Mouse (Mus musculus): Measurements from ENCODE around the gene Entpd1.

Gene Entpd1

GRCm38 (mm10) chr19:40630096-40630495, 17.9 kb downstream of the Entpd1 start:
- no peak for DNase-seq

DNA sequence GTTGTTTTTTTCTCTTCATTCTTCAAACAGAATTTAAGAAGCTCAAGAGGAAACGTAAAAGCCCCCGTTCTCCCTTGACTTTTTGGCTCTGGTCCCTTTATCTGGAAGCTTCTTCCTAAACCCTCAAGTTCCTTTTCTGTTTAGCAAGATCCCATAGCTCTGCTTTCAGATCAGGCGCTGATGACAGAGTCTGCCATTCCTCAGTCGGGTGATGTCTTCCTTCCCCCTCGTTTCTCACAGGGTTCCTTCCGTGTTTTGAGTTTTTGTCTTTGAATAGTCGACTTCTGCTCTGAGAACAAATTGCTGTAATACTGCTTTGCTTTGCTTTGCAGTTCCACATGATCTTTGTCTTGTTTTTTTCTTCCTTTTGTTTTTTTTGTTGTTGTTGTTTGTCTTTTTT, 18.4 kb downstream of the Entpd1 start:
- DNase-seq: no peak

- no peak for DNase-seq
Observed at GRCm38 (mm10) chr19:40632193-40632592, 20.0 kb downstream of the Entpd1 start.

DNA sequence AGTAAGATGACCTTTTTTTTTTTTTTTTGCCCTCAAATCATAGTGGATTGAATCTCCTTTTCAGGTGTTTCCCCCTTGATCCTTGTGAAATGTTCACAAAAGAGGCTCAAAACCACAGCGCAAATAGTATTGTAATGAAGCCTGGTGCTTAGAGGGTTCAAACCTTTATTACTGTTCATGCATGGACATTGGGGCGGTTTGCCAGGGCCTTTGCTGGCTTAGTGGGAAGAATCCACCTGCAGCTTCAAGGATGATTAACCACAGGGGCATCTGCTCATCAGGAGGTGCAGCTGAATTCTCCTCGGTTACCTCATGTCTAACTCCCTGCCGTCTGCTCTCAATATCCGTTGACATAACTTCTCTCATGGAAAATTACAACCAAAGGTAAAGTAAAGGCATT, 20.5 kb downstream of the Entpd1 start:
- no peak for DNase-seq

GRCm38 (mm10) chr19:40633144-40633543, 21.0 kb downstream of the Entpd1 start:
- DNase-seq: no peak

DNA sequence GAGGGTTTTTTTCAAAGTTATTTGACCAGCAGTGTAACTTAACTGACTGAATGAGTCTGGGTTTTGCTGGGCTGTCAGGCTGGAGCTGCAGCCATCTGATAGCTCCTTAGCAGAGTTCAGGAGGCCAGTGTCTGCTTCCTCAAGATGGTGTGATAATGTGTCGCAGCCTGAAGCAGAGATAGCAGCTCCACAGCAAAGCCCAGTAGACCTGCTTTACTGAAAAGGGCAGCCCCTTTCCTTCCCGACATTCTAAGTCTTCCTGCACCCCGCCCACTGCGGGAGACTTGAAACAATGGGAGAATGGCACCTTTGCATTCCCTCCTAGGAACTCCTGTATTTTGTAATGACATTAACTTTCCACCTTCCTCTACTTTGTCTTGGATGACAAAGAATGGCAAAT, 24.9 kb downstream of the Entpd1 start:
- DNase-seq: no peak

DNA sequence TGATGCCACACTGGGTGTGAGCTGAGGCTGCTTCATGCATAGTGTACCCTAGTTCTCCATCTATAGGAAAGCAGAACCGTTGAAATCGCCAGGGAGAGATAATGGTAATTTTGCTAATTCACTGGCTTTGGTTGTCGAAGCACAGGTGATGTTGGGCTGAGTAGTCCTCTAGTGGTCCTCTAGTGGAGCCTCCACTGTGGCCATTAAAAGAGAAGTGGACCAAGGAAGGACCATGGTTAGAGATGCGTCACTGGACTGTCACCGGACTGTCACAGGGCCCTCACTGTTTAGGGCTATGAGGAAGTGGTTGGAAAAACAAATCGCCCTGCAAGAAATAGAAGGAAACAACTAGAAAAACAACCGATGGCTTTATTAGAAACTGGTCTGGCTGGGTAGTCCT, 25.4 kb downstream of the Entpd1 start:
- DNase-seq: no peak

DNA sequence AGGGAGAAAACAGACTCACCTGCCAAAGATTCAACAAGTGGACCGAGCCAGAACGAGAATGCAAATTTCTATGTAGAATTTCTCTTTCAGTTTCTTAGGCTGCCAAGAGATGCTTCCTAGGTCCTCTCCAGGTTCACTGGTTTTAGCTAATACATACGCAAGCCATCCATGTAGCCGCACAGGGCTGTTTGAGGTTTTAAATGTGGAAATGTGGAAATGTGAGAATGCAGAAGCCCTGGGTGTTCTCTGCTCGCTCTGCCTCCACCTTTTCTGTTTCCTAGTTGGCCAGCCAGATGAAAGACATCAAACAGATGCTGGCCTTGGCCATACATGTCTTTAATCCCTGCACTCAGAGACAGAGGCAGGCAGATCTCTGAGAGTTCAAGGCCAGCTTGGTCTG, 26.4 kb downstream of the Entpd1 start:
- DNase-seq: no peak

DNA sequence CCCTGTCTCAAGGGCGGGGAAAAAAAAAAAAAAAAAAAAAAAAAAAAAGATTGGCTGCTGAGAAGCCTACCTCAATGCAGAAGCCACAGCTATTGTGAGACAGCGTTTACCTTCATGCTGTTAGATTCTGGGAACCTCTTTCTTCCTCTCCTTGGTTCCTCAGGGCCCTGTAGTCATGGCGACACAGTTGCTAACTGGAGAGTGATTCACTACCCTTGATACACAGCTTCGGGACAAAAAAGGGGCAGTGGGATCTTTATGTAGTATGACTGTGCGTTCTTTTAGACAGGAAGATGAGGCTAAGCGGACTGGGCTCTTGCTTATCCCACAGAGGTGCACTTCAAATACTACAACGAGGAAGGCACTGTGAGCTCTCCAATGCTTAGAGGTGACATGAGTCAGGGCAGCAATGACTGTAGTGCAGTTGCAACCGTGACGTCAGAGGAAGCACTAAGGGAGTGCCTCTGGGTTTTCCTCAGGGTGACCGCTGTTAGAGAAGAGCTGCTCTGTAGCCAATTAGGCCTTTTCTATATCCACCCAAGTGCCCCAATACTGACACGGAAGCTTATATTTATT, 27.7 kb downstream of the Entpd1 start:
- no peak for DNase-seq

DNA sequence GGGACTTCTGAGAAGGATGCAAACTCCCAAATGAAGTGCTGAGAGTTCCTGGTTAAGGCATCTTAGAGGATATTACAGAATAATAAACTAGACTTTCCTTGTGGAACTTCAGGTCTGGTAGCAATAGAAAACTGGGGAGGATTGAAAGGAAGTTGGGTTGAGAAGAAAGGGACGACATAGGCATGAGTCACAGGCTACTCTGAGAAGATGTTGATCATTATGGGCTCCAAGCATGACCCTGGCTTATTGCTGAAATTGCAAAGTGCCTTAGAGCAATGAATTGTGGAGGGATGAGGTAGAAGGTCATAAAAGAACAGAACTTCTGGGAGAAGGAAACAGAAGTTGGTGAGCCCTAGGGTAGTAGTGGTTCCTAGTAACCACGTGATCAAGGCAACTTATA, 28.6 kb downstream of the Entpd1 start:
- DNase-seq: no peak

- DNase-seq: no peak
Observed at GRCm38 (mm10) chr19:40643846-40644245, 31.7 kb downstream of the Entpd1 start.

DNA sequence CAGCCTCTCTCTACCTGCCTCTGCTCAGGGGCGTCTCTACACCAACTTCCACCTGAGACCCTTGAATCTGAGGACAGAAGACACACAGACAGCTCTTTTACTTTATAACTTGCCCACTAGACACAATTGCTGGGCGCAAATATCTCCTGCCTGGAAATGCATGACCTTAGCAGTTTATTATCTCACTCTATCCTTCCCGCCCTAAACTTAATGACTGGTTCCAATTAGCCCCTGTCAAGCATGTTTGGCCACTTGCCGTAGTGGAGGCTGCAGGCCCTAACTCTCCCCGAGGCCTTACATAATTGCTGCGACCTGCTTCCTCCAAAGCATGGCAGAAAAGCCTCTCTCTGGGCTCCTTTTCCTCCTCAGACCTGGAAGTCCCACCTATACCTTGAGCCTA, 34.2 kb downstream of the Entpd1 start:
- DNase-seq: no peak

DNA sequence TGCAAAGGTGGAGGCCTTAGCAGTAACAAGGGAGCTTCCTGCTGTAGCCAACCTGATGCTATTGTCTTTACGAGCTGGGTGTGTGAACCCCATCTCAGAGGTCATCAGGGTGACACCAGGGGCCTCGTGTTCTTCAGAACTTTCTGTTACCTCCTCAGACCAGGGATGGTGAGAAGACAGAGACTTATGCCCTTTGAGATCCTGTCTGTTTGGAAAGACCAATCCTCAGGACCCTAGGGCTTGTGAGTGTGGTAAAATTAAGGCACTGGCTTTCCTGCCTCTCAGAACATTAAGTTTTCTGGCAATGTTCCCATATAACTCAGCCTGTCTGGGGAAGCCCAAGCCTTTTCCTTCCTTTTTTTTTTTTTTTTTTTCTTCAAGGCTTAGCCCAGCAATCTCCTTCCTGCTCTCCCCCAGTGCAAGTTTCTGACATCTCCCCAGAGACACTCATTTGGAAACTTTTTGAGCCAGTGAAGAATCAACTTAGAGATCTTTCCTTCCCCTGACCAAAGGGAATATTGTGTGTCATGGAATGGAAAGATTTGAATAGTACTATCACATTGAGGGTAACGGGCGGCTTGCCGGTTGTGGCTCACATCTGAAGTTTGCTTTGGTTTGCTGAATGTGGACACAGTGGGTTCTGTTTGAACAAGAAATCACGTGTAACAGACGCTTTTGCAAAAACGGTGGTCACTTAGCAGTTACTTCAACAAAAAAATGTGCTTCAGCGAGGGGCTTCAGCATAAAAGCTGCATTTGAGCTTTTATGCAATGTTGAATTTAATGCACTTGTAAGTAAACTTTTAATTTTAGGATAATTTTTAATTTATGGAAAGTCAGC, 35.4 kb downstream of the Entpd1 start:
- DNase-seq: no peak

- DNase-seq: no peak
Observed at GRCm38 (mm10) chr19:40650090-40650489, 37.9 kb downstream of the Entpd1 start.

DNA sequence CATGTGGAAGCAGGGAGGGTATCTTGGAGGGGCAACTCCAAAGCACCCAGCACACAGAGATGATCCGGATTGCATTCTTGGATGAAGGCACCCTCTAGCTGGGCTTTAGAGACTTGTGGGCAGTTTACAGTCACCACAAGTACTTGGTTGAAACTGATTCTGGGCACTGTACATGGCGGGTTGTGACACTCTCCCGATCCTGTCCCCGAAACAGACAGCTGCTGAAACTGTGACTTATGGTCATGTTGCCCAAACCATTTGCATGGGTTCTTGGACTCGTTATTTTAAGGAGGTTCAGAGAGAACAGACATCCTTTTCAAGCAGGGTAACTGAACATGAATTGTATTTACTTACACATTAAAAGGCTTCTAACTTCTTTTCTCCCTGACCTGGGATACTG, 44.0 kb downstream of the Entpd1 start:
- DNase-seq: no peak

GRCm38 (mm10) chr19:40658281-40658680, 46.1 kb downstream of the Entpd1 start:
- no peak for DNase-seq

DNA sequence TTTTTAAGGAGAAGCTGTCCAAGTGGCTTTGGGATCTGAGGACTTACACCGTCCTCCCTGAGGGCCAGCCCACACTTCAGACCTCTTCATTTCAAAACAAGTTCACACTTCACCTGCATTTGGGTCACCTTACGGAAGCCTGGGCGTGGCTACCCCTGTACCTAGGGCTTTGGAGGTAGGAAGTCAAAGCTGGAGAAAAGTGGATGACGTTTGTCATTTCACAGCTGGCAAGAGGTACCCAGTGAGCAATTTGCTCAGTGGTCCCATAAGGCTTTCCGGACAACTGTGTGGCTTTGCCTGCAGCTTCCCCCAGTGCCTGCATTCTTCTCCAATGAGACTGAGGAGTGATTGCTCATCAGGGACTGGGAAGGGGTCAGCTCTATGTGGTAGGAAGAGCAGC, 46.8 kb downstream of the Entpd1 start:
- DNase-seq: no peak

DNA sequence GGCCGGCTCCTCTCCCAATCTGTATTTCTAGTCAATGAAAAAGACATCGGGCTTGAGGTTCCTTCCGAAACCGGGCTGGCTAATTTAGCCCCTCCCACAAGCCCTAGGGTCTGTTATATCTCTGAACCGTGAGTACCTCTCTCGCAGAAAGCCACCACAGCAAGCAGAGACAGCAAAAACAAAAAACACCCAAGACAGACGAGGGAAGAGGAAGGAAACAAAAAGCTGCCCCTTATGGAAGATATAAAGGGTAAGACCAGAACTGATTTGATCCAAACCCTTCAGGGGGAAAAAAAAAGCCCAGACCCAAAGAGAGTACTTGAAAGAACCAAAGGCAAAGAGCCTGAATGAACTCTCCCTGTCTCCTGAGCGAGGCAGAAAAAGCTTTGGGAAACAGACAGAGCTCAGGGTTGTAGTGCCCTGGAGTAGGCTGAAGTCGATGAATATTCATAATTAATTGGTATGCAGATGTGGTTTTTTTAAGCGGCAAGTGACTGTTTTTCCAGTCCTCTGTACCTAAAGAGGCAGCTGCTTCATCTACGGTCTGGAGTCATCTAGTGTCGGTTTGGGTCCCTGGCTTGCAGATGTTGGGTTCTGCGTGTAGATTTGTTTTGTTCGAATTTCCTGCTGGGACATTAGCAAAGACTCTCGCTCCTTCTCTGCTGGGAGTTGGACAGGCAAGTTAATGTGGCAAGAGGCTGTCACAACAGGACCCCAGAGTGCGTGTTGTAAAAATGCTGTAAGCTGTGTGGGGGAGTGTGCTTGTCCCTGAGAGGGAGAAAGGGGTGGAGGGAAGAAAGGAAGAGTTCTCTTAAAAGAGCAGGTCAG, 47.7 kb downstream of the Entpd1 start:
- peak in 1 of 2 experiments; percentile 43 for DNase-seq

- DNase-seq: no peak
Observed at GRCm38 (mm10) chr19:40660510-40660909, 48.3 kb downstream of the Entpd1 start.

DNA sequence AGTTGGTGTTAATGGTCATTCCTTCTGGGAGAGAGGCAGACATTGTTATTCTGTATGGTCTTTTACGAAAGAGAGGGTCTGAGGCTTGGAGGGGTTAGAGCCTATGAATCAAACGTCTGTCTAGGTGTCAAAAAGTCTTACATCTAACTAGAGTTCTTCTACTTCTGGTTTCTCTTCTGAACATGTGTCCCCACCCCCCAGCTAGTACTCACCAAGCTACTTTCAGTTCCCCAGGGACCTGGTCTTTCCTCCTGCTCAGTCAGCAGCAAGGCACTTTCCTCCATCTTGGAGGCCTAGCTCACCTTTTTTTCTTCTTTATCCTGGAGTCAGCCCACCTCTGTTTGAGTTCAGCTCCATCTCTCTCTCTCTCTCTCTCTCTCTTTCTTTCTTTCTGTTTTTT, 48.9 kb downstream of the Entpd1 start:
- DNase-seq: peak; percentile 35 to 44

GRCm38 (mm10) chr19:40661874-40662273, 49.7 kb downstream of the Entpd1 start:
- DNase-seq: no peak

- no peak for DNase-seq
Observed at GRCm38 (mm10) chr19:40662727-40663126, 50.6 kb downstream of the Entpd1 start.

- DNase-seq: no peak
Observed at GRCm38 (mm10) chr19:40665778-40666177, 53.6 kb downstream of the Entpd1 start.

DNA sequence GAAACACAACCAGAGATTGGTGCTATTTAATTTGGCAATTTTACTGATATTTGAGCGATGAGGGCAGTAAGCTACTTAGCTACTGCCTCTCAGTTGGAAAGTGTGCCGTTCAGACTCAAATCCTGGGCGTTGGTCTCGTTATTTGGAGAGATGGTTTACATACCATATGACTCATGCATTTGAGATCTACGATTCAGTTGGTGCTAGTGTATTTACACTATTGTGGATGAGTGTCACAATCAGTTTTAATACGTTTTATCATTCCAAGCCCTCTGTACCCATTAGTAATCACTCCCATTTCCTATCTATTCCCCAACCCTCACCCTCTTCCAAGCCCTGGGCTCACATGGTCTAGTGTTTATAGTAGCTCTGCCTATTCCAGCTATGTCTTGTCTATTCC, 54.9 kb downstream of the Entpd1 start:
- no peak for DNase-seq
